Mouse (Mus musculus): ENCODE results near the gene Faap100.

The Faap100 gene

GRCm38 (mm10) chr11:120348684-120349370 lies 29.7 kb downstream of the Faap100 start:
- TF ChIP-seq GATA4 (IDR thresholded peaks at IDR 0.05; ENCODE audit: insufficient replicate concordance, low read length) = no peak

- TF ChIP-seq GATA4 (IDR thresholded peaks at IDR 0.05; ENCODE audit: insufficient replicate concordance, low read length) = no peak
Measured at GRCm38 (mm10) chr11:120347791-120348683, 30.5 kb downstream of the Faap100 start, which contains the start of gene Actg1. Actg1 (minus strand) TSS chr11:120348542.

GRCm38 (mm10) chr11:120347301-120347700 lies 31.3 kb downstream of the Faap100 start:
- no peak for TF ChIP-seq GATA4 (IDR thresholded peaks at IDR 0.05; ENCODE audit: insufficient replicate concordance, low read length)

GRCm38 (mm10) chr11:120345067-120345681 lies 33.4 kb downstream of the Faap100 start:
- no peak for TF ChIP-seq GATA4 (IDR thresholded peaks at IDR 0.05; ENCODE audit: insufficient replicate concordance, low read length)

GRCm38 (mm10) chr11:120344310-120344920 lies 34.1 kb downstream of the Faap100 start:
- no peak for TF ChIP-seq GATA4 (IDR thresholded peaks at IDR 0.05; ENCODE audit: insufficient replicate concordance, low read length)

GRCm38 (mm10) chr11:120343519-120344309 lies 34.9 kb downstream of the Faap100 start:
- no peak for TF ChIP-seq GATA4 (IDR thresholded peaks at IDR 0.05; ENCODE audit: insufficient replicate concordance, low read length)

- no peak for TF ChIP-seq GATA4 (IDR thresholded peaks at IDR 0.05; ENCODE audit: insufficient replicate concordance, low read length)
Measured at GRCm38 (mm10) chr11:120342656-120343160, 35.9 kb downstream of the Faap100 start.

GRCm38 (mm10) chr11:120341661-120342060 lies 36.9 kb downstream of the Faap100 start:
- no peak for TF ChIP-seq GATA4 (IDR thresholded peaks at IDR 0.05; ENCODE audit: insufficient replicate concordance, low read length)

- TF ChIP-seq GATA4 (IDR thresholded peaks at IDR 0.05; ENCODE audit: insufficient replicate concordance, low read length) = no peak
Measured at GRCm38 (mm10) chr11:120339978-120340513, 38.5 kb downstream of the Faap100 start.

- no peak for TF ChIP-seq GATA4 (IDR thresholded peaks at IDR 0.05; ENCODE audit: insufficient replicate concordance, low read length)
Measured at GRCm38 (mm10) chr11:120338786-120339185, 39.8 kb downstream of the Faap100 start.

- TF ChIP-seq GATA4 (IDR thresholded peaks at IDR 0.05; ENCODE audit: insufficient replicate concordance, low read length) = no peak
Measured at GRCm38 (mm10) chr11:120337447-120337846, 41.1 kb downstream of the Faap100 start.

GRCm38 (mm10) chr11:120335431-120336021 lies 43.0 kb downstream of the Faap100 start:
- TF ChIP-seq GATA4 (IDR thresholded peaks at IDR 0.05; ENCODE audit: insufficient replicate concordance, low read length) = no peak

- TF ChIP-seq GATA4 (IDR thresholded peaks at IDR 0.05; ENCODE audit: insufficient replicate concordance, low read length) = no peak
Measured at GRCm38 (mm10) chr11:120320156-120320555, 58.4 kb downstream of the Faap100 start.

GRCm38 (mm10) chr11:120319310-120319709 lies 59.3 kb downstream of the Faap100 start:
- TF ChIP-seq GATA4 (IDR thresholded peaks at IDR 0.05; ENCODE audit: insufficient replicate concordance, low read length) = no peak

All from liver, adult (tissue).